Mouse (Mus musculus): ENCODE data around the gene 2410137M14Rik.
A peak's percentile ranks its signal among the peaks of the same experiment; 100 is the strongest.

2410137M14Rik gene

DNA sequence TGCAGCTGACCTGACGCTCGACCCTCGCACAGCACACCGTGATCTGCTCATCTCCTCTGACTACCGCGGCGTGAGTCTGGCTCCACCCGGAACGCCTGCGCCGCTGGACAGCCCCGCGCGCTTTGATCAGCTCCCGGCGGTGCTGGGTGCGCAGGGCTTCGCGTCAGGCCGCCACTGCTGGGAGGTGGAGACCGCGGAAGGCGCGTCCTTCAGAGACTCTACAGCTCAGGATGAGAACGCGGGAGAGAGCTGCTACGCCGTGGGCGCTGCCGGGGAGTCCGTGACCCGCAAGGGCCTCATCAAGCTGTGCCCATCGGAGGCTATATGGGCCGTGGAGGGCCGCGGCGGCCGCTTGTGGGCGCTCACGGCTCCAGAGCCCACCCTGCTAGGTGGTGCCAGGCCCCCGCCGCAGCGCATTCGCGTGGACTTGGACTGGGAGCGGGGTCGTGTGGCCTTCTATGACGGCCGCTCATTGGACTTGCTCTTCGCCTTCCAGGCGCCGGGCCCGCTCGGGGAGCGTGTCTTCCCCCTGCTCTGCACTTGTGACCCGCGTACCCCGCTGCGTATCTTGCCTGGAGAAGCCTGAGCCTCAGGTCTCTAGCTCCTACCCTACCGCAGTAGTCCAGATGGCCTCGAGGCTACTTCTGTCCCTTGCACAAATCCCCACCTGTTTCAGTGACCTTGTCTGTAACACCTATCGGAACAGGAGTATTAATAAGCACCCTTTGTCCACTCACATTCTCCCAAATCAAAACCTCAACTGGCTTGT, 33.8 kb downstream of the 2410137M14Rik start:
- DNase-seq: peak; percentile 96

DNA sequence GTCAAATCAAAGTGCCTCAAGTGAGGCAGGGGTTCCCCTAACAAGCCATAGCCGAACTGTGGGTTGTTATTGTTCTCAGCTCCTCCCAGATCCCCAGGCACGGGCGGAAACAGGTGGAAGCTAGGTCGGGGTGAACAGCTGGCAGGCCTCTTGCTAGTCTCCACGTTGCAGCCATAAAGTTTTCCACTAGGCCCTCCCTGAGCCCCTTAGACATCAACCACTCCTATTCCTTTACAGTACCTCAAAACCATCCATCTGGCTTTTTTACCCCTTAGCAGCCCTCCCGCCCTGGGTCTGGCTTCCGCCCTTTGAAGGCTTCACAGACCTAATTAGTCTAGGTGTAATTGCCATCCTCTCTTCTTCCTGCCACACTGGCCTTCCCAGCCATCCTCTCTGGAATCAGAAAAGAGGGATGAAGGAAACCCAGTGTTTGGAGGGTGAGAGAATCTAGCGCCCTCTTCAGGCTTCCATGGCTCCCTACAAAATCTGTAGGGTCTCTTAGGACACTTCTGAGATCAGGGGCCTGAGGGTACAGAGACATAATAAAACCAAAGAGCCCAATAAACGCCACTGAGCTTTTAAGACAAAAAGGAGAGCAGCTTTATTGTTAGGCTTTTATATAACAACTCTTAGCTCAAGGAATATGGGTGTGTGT, 36.8 kb downstream of the 2410137M14Rik start:
- DNase-seq: peak; percentile 92

DNA sequence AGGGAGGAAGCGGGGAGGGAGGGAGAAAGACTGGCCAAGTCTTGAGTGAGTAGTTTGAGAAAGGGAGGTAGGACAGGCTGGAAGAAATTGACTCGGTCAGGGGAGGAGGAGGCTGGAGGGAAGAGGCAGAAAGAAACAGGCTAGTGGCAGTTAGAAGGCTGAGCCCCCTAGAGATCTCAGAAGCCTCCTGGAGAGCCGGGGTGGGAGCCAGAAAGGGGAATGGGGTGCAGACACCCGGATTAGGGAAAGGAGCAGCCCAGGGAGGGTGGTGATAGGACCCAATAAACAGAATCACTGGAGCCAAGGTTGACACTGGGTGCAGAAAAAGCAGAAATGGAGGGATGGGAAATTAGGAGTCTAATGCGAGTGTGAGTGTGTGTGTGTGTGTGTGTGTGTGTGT, 37.3 kb downstream of the 2410137M14Rik start:
- DNase-seq: peak; percentile 79

DNA sequence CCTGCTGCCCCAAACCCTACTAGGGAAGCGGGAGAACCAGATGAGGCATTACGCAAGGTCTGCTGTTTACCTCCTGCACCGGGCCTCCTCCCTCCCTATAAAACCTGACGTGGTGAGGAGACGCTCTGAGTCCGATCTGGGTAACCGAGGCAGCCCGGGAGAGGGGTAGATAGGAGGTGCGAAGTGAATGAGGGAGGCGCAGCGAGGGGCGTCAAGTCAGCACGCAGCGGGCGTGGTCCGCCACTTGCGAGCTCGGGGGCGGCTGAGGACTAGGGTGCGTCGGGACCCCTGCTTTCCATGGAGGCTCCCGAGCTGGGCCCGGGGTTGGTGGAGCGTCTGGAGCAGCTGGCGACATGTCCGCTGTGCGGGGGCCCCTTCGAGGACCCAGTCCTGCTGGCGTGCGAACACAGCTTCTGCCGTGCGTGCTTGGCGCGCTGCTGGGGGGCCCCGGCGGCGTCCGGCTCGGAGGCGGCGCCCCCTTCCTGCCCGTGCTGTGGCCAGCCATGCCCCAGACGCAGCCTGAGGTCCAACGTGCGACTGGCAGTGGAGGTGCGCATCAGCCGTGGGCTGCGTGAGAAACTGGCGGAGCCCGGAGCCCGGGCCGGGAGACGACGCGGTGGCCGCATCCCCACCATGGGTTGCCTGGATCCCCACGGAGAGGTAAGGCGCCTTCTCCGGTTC, 38.1 kb downstream of the 2410137M14Rik start, which contains the start of gene Rnf39:
TSS of gene Rnf39 (plus strand) at position 128 of the 681 bp plus-strand sequence.
- peak; percentile 95 for DNase-seq

DNA sequence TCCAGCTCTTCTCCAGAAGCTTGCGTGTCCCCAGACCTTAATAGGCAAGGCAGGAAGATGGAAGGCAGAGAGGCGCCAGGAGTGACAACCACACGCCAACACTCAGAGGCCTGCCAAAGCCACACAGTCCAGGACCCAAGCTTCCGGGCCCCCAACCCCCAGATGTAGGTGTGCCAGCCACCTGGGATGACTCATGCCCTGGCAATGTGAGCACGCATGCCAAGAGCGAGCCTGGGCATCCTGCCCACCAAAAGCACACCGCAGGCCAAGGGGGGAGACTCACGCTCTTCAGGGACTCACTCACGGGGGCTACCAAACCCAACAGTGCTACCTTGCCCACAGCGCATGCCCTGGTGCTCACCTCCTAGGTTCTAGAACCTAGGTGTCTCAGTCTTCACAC, 38.6 kb downstream of the 2410137M14Rik start:
- peak; percentile 96 for DNase-seq

DNA sequence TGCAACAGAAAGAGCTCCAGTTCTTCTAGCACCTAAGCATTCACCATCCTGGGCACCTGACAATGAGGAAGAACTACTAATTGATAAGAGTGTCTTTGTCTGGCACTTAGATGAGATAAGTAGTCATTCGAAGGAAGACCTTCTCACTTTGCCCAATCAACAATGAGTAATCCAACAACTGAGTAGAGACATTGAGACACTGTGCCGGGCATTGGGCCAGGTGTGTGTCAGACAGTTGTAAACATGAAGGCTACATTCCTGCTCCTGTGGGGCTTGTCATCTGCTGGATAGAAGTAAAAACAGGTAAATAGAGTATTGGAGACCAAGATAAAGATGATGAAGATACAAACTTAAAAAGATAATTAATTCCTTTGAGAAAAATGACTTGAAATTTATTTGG, 43.0 kb downstream of the 2410137M14Rik start:
- DNase-seq: peak; percentile 49

DNA sequence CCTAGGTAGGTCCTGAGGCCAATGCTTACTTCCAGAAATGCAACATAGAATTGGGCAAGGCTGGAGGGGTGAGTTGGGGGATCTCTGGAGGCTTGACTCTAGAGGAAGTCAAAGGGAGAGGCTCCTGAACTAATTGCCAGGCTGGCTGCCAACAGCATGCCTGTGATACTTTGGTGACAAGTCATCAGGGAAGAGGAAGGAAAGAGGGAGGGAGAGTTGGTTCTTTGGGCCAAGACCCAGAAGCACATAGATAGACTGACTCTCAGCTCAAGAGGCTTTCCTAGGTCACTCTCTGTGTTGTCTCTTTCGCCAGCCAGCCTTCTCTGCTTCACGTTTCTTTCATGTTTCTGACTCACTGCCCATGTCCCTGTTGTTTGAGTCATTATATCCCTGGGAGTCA, 49.2 kb downstream of the 2410137M14Rik start:
- DNase-seq: peak; percentile 97

DNA sequence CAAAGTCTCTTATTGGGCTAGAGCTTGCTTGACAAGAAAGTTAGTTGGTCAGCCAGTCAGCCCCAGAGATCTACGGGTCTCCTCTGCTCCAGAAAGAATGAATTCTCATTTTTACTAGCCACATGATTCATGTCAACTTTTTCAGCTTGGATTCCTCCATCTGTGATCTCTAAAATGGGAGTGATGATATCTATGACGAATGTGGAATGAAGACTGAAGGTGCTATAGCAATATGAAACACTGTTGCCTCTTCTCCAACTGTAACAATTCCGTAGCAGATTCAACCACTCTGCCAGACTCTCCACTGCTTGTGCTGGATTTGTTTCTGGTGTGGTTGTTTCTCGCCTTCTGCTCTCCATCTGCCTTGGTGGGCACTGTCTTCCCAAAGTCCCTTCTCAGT, 49.9 kb downstream of the 2410137M14Rik start:
- no peak for DNase-seq

DNA sequence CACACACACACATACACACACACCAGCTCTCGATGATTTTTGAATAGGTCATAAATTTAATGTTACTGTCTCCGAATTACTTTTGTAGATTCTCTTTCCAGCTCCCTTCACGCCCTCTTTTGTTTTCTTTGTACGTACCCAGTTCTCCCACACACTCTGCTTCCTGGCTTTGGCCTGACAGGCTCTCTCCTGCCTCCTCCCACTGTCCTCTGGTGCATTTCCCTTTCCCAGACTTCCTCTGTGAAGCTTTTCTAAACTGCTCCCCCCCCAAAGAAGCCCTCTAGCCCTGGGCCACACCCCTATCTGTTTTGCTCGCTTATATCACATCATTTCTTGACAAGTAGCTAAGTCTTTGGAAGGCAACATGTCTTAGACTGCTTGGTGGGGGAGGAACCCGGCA, 50.8 kb downstream of the 2410137M14Rik start:
- peak; percentile 96 for DNase-seq

DNA sequence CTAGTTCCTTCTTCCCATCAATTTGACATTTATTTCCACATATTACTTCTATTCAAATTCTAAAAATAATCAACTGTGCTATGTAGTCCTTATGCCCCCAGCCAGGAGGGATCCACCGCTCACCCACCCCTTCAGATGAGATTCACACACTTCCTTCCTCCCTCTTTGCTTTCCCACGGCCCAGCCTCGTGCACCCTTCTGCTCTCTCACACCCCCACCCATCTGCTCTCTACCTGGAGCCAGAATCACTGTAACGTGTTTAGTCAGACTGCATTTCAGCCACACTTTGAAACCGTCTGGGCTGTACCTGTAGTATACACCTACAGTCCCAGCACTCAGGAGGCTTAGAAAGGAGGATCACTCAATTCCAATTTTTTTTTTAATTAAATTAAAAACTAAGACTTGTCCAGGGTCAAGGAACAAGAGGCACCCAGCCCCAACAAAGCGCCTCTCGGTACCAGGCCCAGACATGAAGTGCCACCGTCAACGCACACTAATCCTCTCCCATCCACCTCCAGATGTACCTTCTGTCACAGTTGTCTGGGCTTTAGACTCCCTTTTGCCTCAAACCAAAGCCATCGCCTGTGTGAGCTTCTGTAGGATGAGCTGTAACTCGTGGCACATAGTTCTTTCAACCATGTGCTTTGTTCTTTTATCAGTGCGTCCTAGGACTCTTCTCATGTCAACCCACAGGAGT, 51.7 kb downstream of the 2410137M14Rik start:
- peak; percentile 90 for DNase-seq
